Mouse (Mus musculus): ENCODE measurements around the gene Bhmt.

GRCm38 (mm10) chr13:93632927-93633326 is 4.8 kb downstream of the Bhmt start:
- TF ChIP-seq ZC3H11A (IDR thresholded peaks at IDR 0.05; ENCODE audit: borderline replicate concordance, low read depth, low read length) (no peak), MAFK (IDR thresholded peaks at IDR 0.05; ENCODE audit: insufficient read depth, low read depth, low read length) (no peak), CHD2 (IDR thresholded peaks at IDR 0.05; ENCODE audit: low read depth, low read length) (no peak), HCFC1 (IDR thresholded peaks at IDR 0.05; ENCODE audit: borderline replicate concordance, insufficient read depth, low read length) (no peak)

Measured in ES-E14 (cell line).